Mouse (Mus musculus): ENCODE results near the gene Trnau1ap.

DNA sequence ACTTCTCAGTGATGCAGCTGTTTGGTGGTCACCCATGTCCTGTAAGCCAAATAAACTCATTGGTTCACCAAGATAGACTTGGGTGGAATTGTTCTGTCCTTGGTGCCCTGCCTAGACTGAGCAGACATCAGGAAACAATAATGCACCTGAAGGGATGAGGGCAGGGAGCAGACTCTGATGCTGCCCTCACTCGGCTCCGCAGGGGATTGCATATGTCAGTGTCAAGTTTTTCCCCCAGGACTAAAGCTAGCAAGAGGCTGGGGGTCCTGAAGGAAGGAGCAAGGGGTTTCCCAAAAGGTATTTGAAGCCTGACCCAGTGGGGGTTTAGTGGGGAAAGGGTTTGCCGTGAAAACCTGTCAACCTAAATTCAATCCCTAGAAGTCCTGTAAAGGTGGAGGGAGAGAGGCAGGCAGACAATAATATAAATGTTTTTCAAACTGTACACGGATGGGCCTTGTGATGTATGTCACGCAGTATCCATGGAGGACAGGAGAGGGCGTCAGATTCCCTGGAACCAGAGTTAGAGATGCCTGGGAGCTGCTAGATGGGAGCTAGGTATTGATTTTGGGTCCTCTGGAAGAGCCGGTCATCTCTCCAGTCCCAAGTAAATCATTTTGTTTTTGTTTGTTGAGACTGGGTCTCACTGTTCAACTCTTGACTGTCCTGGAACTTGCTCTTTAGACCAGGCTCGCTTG is 33.5 kb downstream of the Trnau1ap start:
- TF ChIP-seq POLR2A (IDR thresholded peaks at IDR 0.05; ENCODE audit: low read depth, low read length) (no peak), CTCF (IDR thresholded peaks at IDR 0.05; ENCODE audit: extremely low read depth, insufficient read length, insufficient replicate concordance, low read depth, low read length) (no peak)

Data from small intestine, adult 2 months (tissue).